Mouse (Mus musculus): ENCODE measurements around the gene Fosl1.
A peak's percentile ranks its signal among the peaks of the same experiment; 100 is the strongest.

The Fosl1 gene

GRCm38 (mm10) chr19:5424782-5425741 lies 22.3 kb upstream of the Fosl1 start, which contains the start of the genes Drap1 and AI837181:
Gene Drap1, minus strand, starts transcription at chr19:5424979.
Gene AI837181, plus strand, starts transcription at chr19:5425144.
- DNase-seq (ENCODE audit: low spot score in 2 of 2): peak; percentile 89 to 92

DNA sequence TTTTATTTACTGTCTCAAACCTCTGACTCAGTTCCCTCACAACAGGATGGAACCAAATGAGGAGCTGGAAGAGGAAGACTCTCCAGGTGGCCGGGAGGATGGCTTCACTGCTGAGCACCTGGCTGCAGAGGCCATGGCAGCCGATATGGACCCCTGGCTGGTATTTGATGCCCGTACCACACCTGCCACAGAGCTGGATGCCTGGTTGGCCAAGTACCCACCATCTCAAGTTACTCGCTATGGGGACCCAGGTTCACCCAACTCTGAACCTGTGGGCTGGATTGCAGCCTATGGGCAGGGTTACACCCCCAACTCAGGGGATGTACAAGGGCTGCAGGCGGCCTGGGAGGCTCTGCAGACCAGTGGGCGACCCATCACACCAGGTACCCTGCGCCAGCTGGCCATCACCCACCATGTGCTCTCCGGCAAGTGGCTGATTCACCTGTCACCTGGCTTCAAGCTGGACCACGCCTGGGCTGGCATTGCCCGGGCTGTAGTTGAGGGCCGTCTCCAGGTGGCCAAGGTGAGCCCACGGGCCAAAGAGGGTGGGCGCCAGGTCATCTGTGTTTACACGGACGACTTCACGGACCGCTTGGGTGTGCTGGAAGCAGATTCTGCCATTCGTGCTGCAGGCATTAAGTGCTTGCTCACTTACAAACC lies 21.3 kb upstream of the Fosl1 start:
- DNase-seq (ENCODE audit: low spot score in 2 of 2): no peak

DNA sequence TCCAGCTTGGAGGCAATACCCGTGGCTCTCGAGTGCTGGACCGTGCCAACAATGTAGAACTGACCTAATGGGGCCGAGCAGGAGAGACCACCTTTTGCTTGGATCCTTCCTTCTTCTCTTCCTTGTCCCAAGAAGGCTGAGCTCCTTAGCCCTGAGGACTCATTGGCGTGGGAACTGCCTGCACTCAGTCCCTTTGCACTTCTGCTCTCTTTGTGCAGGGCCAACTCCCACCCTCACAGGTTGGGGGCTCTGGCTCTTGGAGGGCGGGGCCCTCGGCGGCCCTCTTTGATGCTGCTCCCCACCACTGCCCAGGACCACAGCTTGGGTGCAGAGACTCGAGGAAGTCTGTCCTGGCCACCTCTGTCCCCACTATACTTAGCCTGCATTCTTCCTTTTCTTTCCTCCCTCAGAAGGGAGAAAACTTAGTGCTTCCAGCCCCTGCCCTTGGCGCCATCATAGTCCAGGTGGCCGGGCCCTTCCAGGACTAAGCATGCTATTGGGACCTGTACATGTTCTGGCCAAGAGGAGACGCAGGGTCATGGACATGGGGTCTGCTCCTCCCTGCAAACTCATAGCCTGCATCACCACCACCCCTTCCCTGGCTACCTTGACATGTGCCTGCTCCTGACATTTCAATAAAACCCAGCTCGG lies 20.6 kb upstream of the Fosl1 start:
- DNase-seq (ENCODE audit: low spot score in 2 of 2): no peak

- peak; percentile 29 to 32 for DNase-seq (ENCODE audit: low spot score in 2 of 2)
Measured at GRCm38 (mm10) chr19:5428083-5428482, 19.3 kb upstream of the Fosl1 start.

DNA sequence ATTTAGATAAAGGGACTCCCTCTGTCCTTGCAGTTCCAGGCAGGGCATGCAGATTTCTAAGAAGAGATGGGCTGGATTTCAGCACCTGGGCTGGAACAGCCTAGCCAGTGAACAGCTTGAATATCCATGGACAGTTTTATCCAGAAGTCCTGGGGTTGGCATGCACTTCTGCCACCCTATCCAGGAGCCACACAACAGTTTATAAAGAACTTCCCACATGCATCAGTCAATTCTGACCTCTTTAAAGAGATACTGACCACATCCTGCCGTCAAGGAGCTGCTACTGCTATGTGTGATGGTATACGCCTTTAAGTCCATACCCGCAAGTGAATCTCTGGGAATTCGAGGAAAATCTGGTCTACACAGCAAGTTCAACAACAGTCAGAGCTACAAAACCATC lies 18.1 kb upstream of the Fosl1 start:
- no peak for DNase-seq (ENCODE audit: low spot score in 2 of 2)

GRCm38 (mm10) chr19:5429806-5430205 lies 17.5 kb upstream of the Fosl1 start:
- no peak for DNase-seq (ENCODE audit: low spot score in 2 of 2)

DNA sequence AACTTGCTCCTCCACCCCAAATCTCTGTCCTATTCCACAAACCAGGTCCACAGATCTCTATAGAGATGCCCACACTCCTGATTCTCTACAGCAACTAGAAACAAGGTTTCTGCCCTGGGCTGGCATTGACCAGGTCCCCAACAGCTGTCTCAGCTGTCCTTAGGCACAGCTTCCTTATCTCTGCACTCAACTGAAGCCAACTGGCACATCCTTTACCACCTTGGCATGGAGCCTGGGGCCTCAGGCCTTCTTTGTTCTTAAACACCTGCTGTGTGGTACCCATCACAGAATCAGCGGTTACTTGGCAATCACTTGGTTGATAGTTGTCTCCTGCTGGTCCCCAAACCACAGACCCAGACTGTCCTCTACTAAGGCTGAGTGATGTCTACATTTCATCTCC lies 16.9 kb upstream of the Fosl1 start:
- DNase-seq (ENCODE audit: low spot score in 2 of 2): no peak

DNA sequence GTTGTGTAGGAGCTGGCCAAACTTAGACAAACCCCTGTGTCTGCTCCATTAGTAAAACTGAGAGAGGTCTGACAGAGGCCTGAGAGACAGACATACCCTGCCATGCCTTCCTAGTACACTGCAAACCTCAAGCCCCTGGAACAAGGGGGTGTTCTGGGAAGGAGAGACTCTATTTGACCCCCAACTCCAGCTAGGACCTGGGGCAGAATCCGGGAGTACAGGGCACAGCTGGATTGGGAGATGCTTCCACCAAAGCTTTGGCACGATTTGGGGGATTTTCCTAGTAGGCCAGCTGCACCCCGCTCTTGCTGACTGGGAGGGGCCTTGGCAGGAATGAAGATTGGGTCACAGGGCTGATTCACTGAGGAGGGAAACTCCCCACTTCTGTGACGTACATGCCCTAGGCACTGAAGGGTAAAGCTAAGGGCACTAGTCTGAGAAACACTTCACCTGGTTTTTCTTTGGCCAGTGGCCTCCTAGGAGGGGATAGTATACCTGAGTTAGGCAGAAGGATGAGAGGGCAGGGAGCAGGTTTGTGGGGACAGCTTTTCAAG lies 15.4 kb upstream of the Fosl1 start:
- no peak for DNase-seq (ENCODE audit: low spot score in 2 of 2)

DNA sequence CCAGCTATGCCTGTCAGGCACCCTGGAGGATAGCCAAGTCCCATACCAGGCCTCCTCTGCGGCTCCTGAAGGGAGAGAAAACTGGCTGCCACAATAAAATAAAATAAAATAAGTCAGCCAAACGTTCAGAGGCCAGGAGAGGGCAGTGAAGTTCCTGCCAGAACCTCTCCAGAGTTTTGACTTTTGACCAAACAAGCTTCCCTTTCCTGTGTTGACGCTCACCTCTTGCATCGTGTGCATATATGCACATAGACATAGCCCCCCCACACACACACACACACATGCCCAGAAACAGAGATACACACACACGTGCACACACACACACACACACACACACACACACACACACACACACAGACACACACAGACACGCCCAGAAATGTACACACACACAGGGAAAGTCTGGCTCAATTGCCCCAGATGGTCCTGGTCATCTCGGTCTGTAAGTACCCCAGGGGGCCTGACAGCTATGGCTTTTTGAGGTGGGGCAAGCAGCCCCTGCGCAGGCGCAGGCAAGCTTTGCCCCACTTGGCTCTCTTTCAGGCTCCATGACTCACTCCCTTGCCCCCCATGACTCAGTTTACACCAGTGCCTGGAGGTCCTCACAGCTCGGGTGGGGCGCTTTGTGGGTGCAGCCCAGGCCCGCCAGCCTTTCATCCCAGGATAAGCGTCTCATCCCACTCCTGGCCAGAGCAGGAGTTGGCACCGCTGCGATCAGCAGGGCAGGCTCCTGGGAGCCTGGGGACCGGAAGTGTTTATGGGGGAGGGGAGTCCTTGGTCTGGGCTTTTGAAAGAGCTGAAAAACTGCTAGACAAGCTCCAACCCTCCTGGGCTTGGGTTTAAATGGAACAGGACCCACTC lies 14.1 kb upstream of the Fosl1 start:
- DNase-seq (ENCODE audit: low spot score in 2 of 2): peak; percentile 45 to 46

DNA sequence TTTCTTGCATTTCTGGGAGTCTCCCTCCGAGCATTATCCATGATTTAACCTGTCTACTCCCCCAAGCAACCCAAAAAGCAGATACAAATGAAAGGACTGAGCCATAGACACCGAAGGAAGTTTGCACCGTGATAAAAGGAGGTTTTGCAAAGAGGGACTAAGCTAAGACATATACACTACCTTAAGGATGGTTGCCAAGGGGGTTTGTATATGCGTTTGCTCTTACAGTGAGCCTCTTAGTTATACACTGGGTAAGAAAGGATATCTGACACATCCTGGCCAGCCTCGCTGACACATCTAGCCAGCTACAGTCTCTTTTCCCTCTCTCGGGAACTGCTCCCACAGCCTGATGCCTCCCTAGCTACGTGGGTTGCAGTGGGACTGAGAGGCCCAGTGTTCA lies 13.4 kb upstream of the Fosl1 start:
- no peak for DNase-seq (ENCODE audit: low spot score in 2 of 2)

DNA sequence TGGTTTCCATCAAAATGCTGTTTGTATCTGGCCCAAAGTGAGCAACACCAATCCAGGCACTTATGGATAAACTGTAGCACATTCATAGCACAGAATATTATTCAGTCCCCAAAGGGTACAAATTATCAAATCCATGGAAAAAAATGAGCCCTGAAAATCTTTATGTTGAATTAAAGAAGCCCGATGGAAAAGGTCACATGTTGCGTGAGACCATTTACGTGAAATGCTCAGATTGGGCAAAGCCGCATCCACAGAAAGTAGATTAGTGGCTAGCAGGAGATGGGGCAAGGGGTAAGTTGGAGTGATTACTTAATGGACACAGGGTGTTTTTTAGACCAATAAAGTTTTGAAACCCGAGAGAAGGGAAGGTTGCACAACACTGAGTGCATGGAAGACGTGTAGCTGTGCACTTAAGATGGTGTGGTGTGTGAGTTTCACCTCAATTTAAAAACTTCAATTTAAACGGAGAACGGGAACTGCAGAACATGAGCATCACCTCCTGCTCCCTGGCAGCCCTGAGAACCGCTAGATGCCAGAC lies 2.9 kb upstream of the Fosl1 start:
- no peak for DNase-seq (ENCODE audit: low spot score in 2 of 2)

DNA sequence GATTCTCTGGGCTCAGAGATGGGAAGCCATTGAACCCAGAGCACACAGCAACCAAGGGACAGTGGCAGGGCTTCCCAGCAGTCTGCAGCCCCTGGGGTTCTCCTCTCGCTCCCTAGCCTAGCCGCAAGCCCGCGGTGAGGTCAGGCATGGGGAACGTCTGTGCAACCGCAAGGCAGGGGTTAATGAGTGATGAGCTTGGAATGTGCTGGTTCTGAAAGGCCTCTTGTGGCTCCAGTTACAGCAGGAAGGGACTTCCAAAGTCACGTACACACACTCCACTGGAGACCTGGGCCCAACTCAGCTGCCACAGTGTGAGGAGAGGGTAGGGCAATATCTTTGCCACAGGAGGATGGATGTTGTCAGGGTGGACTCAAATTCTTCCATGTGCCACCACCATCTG lies 2.4 kb upstream of the Fosl1 start:
- DNase-seq (ENCODE audit: low spot score in 2 of 2): no peak

DNA sequence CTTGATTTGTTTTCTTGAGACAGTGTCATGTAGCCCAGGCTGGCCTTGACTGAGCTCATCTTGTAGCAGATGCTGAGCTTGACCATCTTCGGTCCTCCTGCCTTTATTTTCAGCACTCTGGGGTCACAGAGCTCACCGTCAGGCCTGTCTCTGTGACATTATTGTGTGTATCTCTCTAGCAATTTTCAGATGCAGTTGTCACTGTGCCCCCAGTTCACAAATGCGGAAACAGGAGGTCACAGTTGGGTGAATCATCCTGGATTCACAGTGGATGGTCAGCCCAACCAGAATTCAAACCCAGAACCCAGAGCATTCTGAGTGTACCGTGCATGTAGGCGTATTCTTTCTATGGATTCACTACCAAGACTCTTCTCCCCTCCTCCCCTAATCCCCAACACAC lies 1.6 kb upstream of the Fosl1 start:
- DNase-seq (ENCODE audit: low spot score in 2 of 2): no peak

GRCm38 (mm10) chr19:5448354-5449150 lies 1.2 kb downstream of the Fosl1 start:
- DNase-seq (ENCODE audit: low spot score in 2 of 2): peak; percentile 65 to 68

- DNase-seq (ENCODE audit: low spot score in 2 of 2): no peak
Measured at GRCm38 (mm10) chr19:5449673-5450072, 2.3 kb downstream of the Fosl1 start.

- DNase-seq (ENCODE audit: low spot score in 2 of 2): no peak
Measured at GRCm38 (mm10) chr19:5451766-5452165, 4.4 kb downstream of the Fosl1 start.

DNA sequence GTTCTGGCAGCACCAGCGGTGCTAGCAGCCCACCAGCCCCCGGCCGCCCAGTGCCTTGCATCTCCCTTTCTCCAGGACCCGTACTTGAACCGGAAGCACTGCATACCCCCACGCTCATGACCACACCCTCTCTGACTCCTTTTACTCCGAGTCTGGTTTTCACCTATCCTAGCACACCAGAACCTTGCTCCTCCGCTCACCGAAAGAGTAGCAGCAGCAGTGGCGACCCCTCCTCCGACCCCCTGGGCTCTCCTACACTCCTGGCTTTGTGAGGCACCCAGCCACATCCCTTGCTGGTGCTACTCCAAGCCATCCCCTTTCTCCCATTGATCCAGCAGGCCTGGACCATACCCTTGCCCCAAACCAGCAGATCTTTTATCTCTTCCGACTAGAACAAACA lies 7.7 kb downstream of the Fosl1 start:
- no peak for DNase-seq (ENCODE audit: low spot score in 2 of 2)

GRCm38 (mm10) chr19:5455568-5455967 lies 8.2 kb downstream of the Fosl1 start:
- no peak for DNase-seq (ENCODE audit: low spot score in 2 of 2)

DNA sequence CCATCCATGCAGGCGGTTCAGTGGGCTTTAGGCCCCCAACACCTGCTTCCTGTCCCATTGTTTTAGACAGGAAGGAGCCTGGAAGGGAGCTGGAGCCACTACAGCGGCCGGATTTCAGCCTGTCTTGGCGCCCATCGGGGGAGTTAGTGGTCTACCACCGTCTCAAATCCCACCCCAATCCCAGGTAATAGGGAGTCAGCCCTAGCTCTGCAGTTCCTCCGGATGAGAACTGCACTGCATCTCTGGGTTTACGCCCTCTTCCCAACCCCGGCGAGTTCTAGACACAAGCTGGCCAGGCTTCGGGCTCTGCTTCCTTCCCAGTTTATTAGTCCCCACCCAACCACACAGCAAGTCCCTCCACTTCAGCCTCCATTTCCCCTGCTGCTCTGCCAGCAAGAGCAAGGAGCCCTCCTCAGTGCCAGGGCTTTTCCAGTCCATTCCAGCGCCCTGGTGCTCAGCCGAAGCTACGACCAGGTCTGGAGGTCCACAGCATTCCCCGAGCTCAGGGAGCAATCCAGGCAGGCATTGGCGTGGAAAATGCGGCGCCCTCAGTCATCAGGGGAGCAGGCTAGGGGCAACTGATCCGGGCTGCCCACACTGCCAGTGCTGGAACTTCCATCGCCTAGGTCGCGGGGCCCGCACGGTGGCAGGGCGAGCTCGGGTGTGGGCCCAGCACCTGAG lies 9.0 kb downstream of the Fosl1 start:
- no peak for DNase-seq (ENCODE audit: low spot score in 2 of 2)

All from natural killer cell, adult 2 months (primary cell).